Mouse (Mus musculus) cerebellum, adult 8-10 months (tissue): ENCODE data around the gene Dcx.

Source experiments
- DNase-seq: peaks from one replicate; pipeline ENCODE4 v3.0.0; 2022

The Dcx gene

GRCm38 (mm10) chrX:143818961-143819360, 114.2 kb downstream of the Dcx start:
- DNase-seq: no peak

- DNase-seq: no peak
Measured at GRCm38 (mm10) chrX:143815948-143816347, 117.2 kb downstream of the Dcx start.
